Mouse (Mus musculus): Measurements from ENCODE around the gene Tpx2.

- TF ChIP-seq GATA1 (IDR thresholded peaks at IDR 0.05; ENCODE audit: borderline replicate concordance, low read length) (no peak), CTCF (IDR thresholded peaks at IDR 0.05; ENCODE audit: low read depth, low read length) (no peak), GATA2 (IDR thresholded peaks at IDR 0.05; ENCODE audit: borderline replicate concordance, low read depth, low read length) (no peak), TAL1 (conservative IDR thresholded peaks at IDR 0.05; ENCODE audit: low read depth, low read length) (no peak)
Measured at GRCm38 (mm10) chr2:152808178-152808577, 39.6 kb upstream of the Tpx2 start.
